Mouse (Mus musculus) heart, postnatal 0 days (tissue): Measurements from ENCODE around the gene Rbks. TPM values are rescaled to one million over a fixed set of nuclear protein-coding genes. Genes with fewer than 3 reads are reported as not detected.

Source experiments
- ATAC-seq: fragments of 200-750 bp; cut with Nextera tagmentation; 2 replicates; pipeline ENCODE4 v1.8.0; 2017; ENCODE audit warnings: low read depth, moderate number of reproducible peaks, moderate library complexity; ENCODE audit not compliant: insufficient read depth
- DNase-seq: peaks from one replicate; pipeline ENCODE4 v3.0.0-alpha.2; 2016; ENCODE audit warnings: low spot score
- H3K27ac ChIP-seq: fragments of 300-500 bp; sonication (generic); 2 replicates; pipeline ENCODE4 v1.5.1; 2014; ENCODE audit warnings: low read depth, mild to moderate bottlenecking
- H3K27me3 ChIP-seq: fragments of 300-500 bp; sonication (generic); 2 replicates; pipeline ENCODE4 v1.6.1; 2014; ENCODE audit warnings: low read length, mixed read lengths; ENCODE audit not compliant: control insufficient read depth, insufficient read depth
- H3K36me3 ChIP-seq: fragments of 300-500 bp; sonication (generic); replicated peaks from 2 replicates; pipeline ENCODE4 v1.6.1; 2014; ENCODE audit warnings: low read length, mixed read lengths; ENCODE audit not compliant: control insufficient read depth, insufficient read depth
- H3K4me1 ChIP-seq: fragments of 300-500 bp; sonication (generic); 2 replicates; pipeline ENCODE4 v1.6.1; 2014; ENCODE audit warnings: antibody characterized with exemption; ENCODE audit not compliant: control insufficient read depth, insufficient read depth
- H3K4me2 ChIP-seq: fragments of 300-500 bp; sonication (generic); 2 replicates; pipeline ENCODE4 v1.6.1; 2014; ENCODE audit warnings: low read depth, mild to moderate bottlenecking, low read length, moderate library complexity
- H3K4me3 ChIP-seq: fragments of 300-500 bp; sonication (generic); 2 replicates; pipeline ENCODE4 v1.5.1; 2014; ENCODE audit warnings: low read depth, low read length
- H3K9ac ChIP-seq: fragments of 300-500 bp; sonication (generic); replicated peaks from 2 replicates; pipeline ENCODE4 v1.6.1; 2014; ENCODE audit warnings: low read depth, low read length, mixed read lengths
- H3K9me3 ChIP-seq: fragments of 300-500 bp; sonication (generic); replicated peaks from 2 replicates; pipeline ENCODE4 v1.6.1; 2016; ENCODE audit warnings: low read length; ENCODE audit not compliant: control insufficient read depth
- CTCF ChIP-seq: IDR thresholded peaks from 2 replicates; pipeline ENCODE4 v1.5.1; 2016; ENCODE audit warnings: antibody characterized with exemption, control low read depth, low read depth
- EP300 ChIP-seq: IDR thresholded peaks from 2 replicates; pipeline ENCODE4 v1.6.1; 2016; ENCODE audit warnings: antibody characterized with exemption, low read depth
- WGBS: fragments of 180-500 bp; shearing (Covaris S2); extraction: QIAGEN DNeasy Blood & Tissue Kit; methylation state at CpG from one replicate; pipeline ENCODE4 v1.1.7; 2014; 5-methylcytosine and 5-hydroxymethylcytosine counted together
- polyA plus RNA-seq: library from polyadenylated mRNA; unstranded; fragments of >200 nt; fragmentation: Nextera tagmentation; extraction: Ambion mirVana; gene quantifications from 2 replicates; pipeline ENCODE4 v1.2.1, GENCODE M21; 2015
- total RNA-seq: library from RNA; depleted of rRNA; stranded (reverse); fragments of >200 nt; gene quantifications from 2 replicates; pipeline ENCODE4 v1.2.3, GENCODE M21; 2014; ENCODE audit warnings: low replicate concordance

Rbks gene
- total and polyA plus RNA-seq, 2 experiments from 2014 or later = 0.53 to 9.1 TPM

DNA sequence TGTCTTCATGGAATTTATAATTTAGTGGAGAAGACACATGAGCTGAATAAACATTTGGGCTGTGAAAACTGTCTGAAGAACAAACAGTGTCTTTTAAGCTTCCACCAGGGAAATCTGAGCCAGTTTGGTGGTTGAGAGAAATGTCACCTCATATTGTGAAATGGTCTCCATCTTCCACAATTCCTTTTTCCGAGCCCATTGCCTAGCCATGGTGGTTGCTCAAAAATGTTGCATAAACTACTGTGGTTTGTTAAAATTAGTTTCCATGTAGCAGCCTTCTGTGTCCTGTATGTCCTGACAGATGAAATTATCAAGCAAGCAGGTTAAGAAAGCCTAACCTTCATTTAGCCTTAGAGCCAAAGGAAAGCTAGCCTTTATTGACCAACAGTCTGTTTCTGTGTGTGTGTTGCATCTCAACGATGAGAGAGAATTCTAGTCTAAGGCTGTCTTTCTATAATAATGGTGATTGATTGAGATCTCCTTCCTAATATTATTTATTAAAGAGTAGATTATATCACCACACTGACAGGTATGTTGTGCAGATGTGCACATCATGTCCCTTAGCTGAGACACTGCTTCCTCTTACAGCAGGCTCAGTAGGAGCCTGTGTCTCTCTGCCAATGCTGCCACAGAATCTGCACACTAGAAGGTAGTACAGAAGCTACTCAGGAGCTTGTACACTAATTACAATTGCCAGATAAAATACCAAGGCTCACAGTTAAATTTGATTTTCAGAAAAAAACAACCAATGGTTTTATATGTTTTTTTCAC is 46.7 kb downstream of the Rbks start:
- H3K4me1 ChIP-seq = 0 out of 2 replicates have a peak, but pooled peaks cover 6% of the 10 kb centered on the region
- TF ChIP-seq EP300 (no peak), CTCF (no peak)
- DNase-seq = no peak
- no peak overlapping the region for H3K4me3 ChIP-seq
- no peak for ATAC-seq
- no peak overlapping the region for H3K9ac ChIP-seq
- WGBS = 82% methylated on average over 2 of the region's 2 CpGs
- H3K4me2 ChIP-seq = no peak overlapping the region
- no peak overlapping the region for H3K27ac ChIP-seq
- H3K27me3 ChIP-seq = no peaks in the 10 kb centered on the region
- no peaks in the 10 kb centered on the region for H3K36me3 ChIP-seq
- H3K9me3 ChIP-seq = 0 out of 2 replicates have a peak, but pooled peaks cover 6% of the 10 kb centered on the region

DNA sequence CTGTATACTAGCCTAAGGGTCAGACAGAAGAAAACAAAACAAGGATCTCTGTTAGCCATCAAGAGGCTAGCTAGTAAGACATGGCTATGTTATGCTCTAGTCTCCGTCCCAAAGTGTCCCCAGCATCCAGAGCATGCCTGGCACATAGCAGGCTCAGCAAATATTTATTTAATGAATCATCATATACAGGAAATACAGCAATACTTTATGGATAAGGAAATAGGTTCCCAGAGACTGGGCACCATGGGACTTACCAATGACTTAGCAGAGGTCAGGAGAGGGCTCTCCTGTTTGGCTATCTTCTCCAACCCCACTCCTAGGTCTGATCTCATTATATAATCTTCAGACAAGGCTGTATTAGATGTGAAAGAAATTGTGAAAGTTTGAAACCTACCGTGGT is 50.1 kb downstream of the Rbks start:
- DNase-seq (no peak), ATAC-seq (no peak)
- H3K4me2 ChIP-seq = no peak overlapping the region
- no peak overlapping the region for H3K9ac ChIP-seq
- peaks cover 20% of the 10 kb centered on the region; the same call in 1 of the 2 replicates for H3K4me1 ChIP-seq
- H3K4me3 ChIP-seq = no peak overlapping the region
- 60% methylated on average over 2 of the region's 2 CpGs for whole genome bisulfite sequencing
- no peaks in the 10 kb centered on the region for H3K36me3 ChIP-seq
- no peak for TF ChIP-seq EP300
- TF ChIP-seq CTCF = no peak
- no peaks in the 10 kb centered on the region for H3K27me3 ChIP-seq
- no peak overlapping the region for H3K27ac ChIP-seq
- H3K9me3 ChIP-seq = no peaks in the 10 kb centered on the region

DNA sequence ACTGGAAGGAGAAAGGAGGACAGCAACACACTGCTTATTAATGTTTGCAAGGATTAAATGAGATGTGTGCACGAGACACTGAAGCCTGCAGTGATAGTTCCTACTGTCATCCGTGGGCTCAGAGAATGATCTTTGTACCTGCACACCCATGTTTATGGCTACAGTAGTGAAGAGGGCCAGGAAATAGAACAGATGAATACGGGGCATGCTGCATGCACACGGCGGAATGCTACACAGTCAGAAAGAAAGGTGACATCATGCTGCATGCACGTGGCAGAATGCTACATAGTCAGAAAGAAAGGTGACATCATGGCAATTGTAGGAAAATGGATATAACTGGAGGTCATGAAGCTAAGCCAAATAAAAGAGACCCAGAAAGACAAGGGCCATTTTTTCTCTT is 50.9 kb downstream of the Rbks start:
- H3K27me3 ChIP-seq = no peaks in the 10 kb centered on the region

DNA sequence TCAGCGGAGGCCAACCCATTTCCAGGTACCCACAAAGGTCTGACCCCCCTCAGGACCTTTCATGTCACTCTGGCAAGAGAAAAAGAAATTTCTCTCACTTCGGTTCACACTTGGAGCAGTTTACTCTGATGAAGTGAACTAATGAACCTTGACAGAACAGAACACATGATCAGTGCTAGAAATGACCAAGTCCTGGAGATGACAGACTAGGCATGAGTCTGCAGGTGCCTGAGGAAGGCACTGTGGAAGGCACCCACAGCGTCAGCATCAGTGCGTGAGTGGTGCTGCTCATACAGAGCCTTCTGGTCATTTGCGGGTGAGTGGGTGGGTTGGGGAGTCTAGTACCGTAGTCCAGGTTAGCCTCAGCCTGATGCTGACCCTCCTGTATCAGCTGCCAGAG is 51.6 kb downstream of the Rbks start:
- ATAC-seq (no peak), DNase-seq (no peak)
- TF ChIP-seq EP300 (no peak), CTCF (no peak)
- no peaks in the 10 kb centered on the region for H3K27me3 ChIP-seq
- WGBS = 84% methylated on average over 6 of the region's 6 CpGs
- peaks cover 20% of the 10 kb centered on the region; the same call in 1 of the 2 replicates for H3K4me1 ChIP-seq
- no peak overlapping the region for H3K9ac ChIP-seq
- no peak overlapping the region for H3K4me2 ChIP-seq
- H3K36me3 ChIP-seq = no peaks in the 10 kb centered on the region
- no peak overlapping the region for H3K4me3 ChIP-seq
- H3K27ac ChIP-seq = peak overlapping the region; percentile 89; the same call in 1 of the 2 replicates
- H3K9me3 ChIP-seq = no peaks in the 10 kb centered on the region

More for the DNA sequence above, 50.9 kb downstream of the Rbks start:
- Histone ChIP-seq H3K4me3 (no peak overlapping the region), H3K4me2 (no peak overlapping the region), H3K27ac (no peak overlapping the region), H3K36me3 (no peaks in the 10 kb centered on the region), H3K4me1 (peaks cover 20% of the 10 kb centered on the region; the same call in 1 of the 2 replicates), H3K9me3 (no peaks in the 10 kb centered on the region), H3K9ac (no peak overlapping the region)
- TF ChIP-seq EP300 = no peak
- TF ChIP-seq CTCF = no peak
- 64% methylated on average over 6 of the region's 6 CpGs for WGBS
- no peak for ATAC-seq
- no peak for DNase-seq

DNA sequence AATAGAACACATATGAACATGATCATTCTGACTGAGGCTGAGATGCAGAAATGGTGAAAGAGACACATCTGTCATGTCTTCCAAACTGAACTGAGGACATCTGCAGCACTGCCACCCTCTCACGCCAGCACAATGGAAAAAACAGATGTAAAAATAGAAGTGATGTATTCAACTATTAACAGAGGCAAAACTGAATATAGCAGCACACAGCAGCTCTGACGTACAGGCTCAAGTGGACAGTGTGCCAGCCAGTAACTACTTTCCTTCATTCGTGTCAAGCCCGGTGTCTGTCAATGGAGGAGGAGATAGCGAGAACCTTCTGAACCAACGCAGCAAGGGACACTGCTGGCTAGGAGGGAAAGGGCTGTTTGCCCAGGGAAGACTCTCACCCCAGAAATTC is 52.6 kb downstream of the Rbks start:
- no peak overlapping the region for H3K4me2 ChIP-seq
- H3K9ac ChIP-seq = no peak overlapping the region
- H3K4me1 ChIP-seq = peaks cover 20% of the 10 kb centered on the region; the same call in 1 of the 2 replicates
- peak overlapping the region; percentile 89 for H3K27ac ChIP-seq
- no peak overlapping the region for H3K4me3 ChIP-seq
- DNase-seq (peak; percentile 94), ATAC-seq (peak; percentile 92)
- H3K27me3 ChIP-seq = no peaks in the 10 kb centered on the region
- no peaks in the 10 kb centered on the region for H3K36me3 ChIP-seq
- WGBS = 35% methylated on average over 6 of the region's 6 CpGs
- no peaks in the 10 kb centered on the region for H3K9me3 ChIP-seq
- TF ChIP-seq EP300 (no peak), CTCF (no peak)

DNA sequence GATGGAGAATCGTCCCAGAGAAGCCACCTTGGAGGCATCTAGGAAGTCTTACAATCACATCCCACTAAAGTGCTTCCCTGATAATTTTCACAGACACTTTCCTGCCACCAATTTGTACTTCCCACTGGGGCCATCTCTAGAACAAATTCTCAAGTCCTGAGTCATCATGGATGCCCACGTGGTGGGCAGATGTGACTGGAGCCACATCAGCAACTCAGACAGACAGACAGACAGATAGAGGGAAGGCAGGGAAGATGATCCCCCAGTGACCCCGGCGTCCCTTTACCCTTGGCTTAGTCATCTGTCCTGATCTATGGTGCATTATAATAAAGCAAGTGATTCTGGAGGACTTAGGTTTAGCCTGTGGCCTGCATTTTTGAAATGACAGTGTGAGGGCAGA is 53.2 kb downstream of the Rbks start:
- 60% methylated on average over 4 of the region's 4 CpGs for WGBS

More for the DNA sequence above, 53.2 kb downstream of the Rbks start:
- Histone ChIP-seq H3K27ac (peak overlapping the region; percentile 89), H3K9me3 (no peaks in the 10 kb centered on the region), H3K9ac (no peak overlapping the region), H3K27me3 (no peaks in the 10 kb centered on the region), H3K4me3 (no peak overlapping the region), H3K4me1 (peaks cover 20% of the 10 kb centered on the region; the same call in 1 of the 2 replicates), H3K36me3 (no peaks in the 10 kb centered on the region), H3K4me2 (no peak overlapping the region)
- no peak for TF ChIP-seq EP300
- TF ChIP-seq CTCF = no peak
- ATAC-seq (0 out of 2 replicates have a peak, but pooled peaks have one; percentile 3), DNase-seq (no peak)
